Mouse (Mus musculus) neural tube, embryonic 14.5 days (tissue): ENCODE results near the gene Gm19965. TPM values are rescaled to one million over a fixed set of nuclear protein-coding genes. Genes with fewer than 3 reads are reported as not detected.

Experiments
- ATAC-seq: fragments of 200-750 bp; cut with Nextera tagmentation; 2 replicates; pipeline ENCODE4 v1.8.0; 2017; ENCODE audit warnings: low read depth, mild to moderate bottlenecking, moderate TSS enrichment, moderate library complexity
- H3K27ac ChIP-seq: fragments of 300-500 bp; sonication (generic); 2 replicates; pipeline ENCODE4 v1.5.1; 2014; ENCODE audit warnings: low read depth, mild to moderate bottlenecking, control low read depth, low read length, moderate library complexity, mixed read lengths
- H3K27me3 ChIP-seq: fragments of 300-500 bp; sonication (generic); 2 replicates; pipeline ENCODE4 v1.6.1; 2014; ENCODE audit warnings: low read length; ENCODE audit not compliant: control insufficient read depth, insufficient read depth
- H3K36me3 ChIP-seq: fragments of 300-500 bp; sonication (generic); 2 replicates; pipeline ENCODE4 v1.6.1; 2014; ENCODE audit warnings: low read length, mixed read lengths; ENCODE audit not compliant: control insufficient read depth, insufficient read depth
- H3K4me1 ChIP-seq: fragments of 300-500 bp; sonication (generic); 2 replicates; pipeline ENCODE4 v1.6.1; 2014; ENCODE audit warnings: low read length; ENCODE audit not compliant: control insufficient read depth, insufficient read depth
- H3K4me2 ChIP-seq: fragments of 300-500 bp; sonication (generic); 2 replicates; pipeline ENCODE4 v1.6.1; 2014; ENCODE audit warnings: mild to moderate bottlenecking, low read depth, low read length, control low read depth
- H3K4me3 ChIP-seq: fragments of 300-500 bp; sonication (generic); 2 replicates; pipeline ENCODE4 v1.5.1; 2014; ENCODE audit warnings: low read depth, low read length, control low read depth, mixed read lengths
- H3K9ac ChIP-seq: fragments of 300-500 bp; sonication (generic); replicated peaks from 2 replicates; pipeline ENCODE4 v1.6.1; 2014; ENCODE audit warnings: low read depth, mild to moderate bottlenecking, control low read depth, low read length, mixed read lengths
- H3K9me3 ChIP-seq: fragments of 300-500 bp; sonication (generic); 2 replicates; pipeline ENCODE4 v1.6.1; 2016; ENCODE audit warnings: low read length; ENCODE audit not compliant: control insufficient read depth
- whole genome bisulfite sequencing: fragments of 180-500 bp; shearing (Covaris S2); extraction: QIAGEN DNeasy Blood & Tissue Kit; methylation state at CpG from one replicate; pipeline ENCODE4 v1.1.7; 2014; 5-methylcytosine and 5-hydroxymethylcytosine counted together
- polyA plus RNA-seq: library from polyadenylated mRNA; unstranded; fragments of >200 nt; fragmentation: Nextera tagmentation; extraction: Ambion mirVana; gene quantifications from 2 replicates; pipeline ENCODE4 v1.2.1, GENCODE M21; 2014

The Gm19965 gene
- polyA plus RNA-seq: not detected in 2 replicates

DNA sequence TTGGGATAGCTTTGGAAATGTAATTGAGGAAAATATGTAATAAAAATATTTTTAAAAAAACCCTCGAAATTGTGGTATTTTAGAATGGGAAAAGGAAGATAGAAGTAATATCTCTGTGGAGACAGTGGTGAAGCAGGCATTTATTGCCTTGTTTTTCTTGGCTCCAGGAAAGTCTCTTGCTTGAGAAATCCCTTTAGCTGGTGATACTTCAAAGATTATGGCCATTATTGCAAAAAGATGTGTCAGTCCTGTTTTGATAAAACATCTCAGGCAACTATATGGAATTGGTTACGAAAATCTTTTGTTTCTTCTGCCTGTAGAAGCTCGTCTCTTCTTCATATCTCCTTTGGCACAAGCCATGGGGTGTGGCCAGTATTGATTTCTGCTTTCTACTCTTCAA, at the start of gene Gm19965:
TSS of gene Gm19965 (plus strand) at position 301 of the 400 bp plus-strand sequence.
- H3K4me3 ChIP-seq: no peak within 1 kb of the TSS
- H3K4me1 ChIP-seq: no peaks in the 10 kb centered on the region
- no peak for ATAC-seq
- WGBS: 83% methylated on average over 3 of the region's 3 CpGs
- H3K27me3 ChIP-seq: no peaks in the 10 kb centered on the region
- no peaks in the 10 kb centered on the region for H3K36me3 ChIP-seq
- H3K9ac ChIP-seq: no peak within 1 kb of the TSS
- H3K27ac ChIP-seq: no peak within 1 kb of the TSS
- no peak within 1 kb of the TSS for H3K4me2 ChIP-seq
- H3K9me3 ChIP-seq: no peaks in the 10 kb centered on the region

DNA sequence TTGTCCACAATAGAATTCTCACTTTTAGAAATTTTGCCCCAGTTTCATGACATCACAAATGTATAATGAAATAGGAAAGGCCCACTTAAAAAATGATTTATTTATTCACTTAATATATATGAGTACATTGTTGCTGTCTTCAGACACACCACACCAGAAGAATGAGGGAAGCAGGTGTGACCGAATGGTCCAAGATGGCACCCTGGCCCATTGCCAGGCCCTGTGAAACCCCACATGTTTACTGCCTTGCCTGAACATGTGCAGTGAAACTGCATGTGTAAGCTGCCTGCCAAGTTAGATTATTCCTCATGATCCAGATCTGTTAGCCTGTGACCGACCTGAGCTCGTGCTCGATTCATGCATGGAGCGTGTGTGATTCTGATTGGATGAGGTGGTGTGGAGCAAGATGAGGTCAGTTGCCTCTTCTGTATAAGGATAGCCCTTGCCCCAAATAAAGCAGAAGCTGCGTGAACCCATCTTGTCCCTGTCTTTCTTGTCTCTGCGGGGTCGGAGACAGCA, 20.3 kb upstream of the Gm19965 start:
- H3K27me3 ChIP-seq: no peaks in the 10 kb centered on the region
- H3K4me3 ChIP-seq: no peak overlapping the region
- no peak overlapping the region for H3K9ac ChIP-seq

More for the DNA sequence above, 20.3 kb upstream of the Gm19965 start:
- ATAC-seq: peak; percentile 56; the same call in 1 of the 2 replicates
- Histone ChIP-seq H3K4me1 (no peaks in the 10 kb centered on the region), H3K4me2 (no peak overlapping the region), H3K9me3 (no peaks in the 10 kb centered on the region), H3K27ac (no peak overlapping the region), H3K36me3 (no peaks in the 10 kb centered on the region)
- 84% methylated on average over 8 of the region's 8 CpGs for WGBS
